Mouse (Mus musculus) gastrocnemius, postnatal 10 days (tissue): ENCODE measurements around the gene Tmem156. TPM values are rescaled to one million over a fixed set of nuclear protein-coding genes. Genes with fewer than 3 reads are reported as not detected.

ENCODE experiments used
- DNase-seq: peaks from one replicate; pipeline ENCODE4 v3.0.0; 2021; ENCODE audit warnings: mixed read lengths
- total RNA-seq, 2 experiments: library from RNA; stranded (reverse); gene quantifications; 2 replicates each; pipeline ENCODE4 v1.2.3; 2021

Gene Tmem156
- total RNA-seq, 2 experiments from 2014 or later = 0.23 TPM; not detected in 1

DNA sequence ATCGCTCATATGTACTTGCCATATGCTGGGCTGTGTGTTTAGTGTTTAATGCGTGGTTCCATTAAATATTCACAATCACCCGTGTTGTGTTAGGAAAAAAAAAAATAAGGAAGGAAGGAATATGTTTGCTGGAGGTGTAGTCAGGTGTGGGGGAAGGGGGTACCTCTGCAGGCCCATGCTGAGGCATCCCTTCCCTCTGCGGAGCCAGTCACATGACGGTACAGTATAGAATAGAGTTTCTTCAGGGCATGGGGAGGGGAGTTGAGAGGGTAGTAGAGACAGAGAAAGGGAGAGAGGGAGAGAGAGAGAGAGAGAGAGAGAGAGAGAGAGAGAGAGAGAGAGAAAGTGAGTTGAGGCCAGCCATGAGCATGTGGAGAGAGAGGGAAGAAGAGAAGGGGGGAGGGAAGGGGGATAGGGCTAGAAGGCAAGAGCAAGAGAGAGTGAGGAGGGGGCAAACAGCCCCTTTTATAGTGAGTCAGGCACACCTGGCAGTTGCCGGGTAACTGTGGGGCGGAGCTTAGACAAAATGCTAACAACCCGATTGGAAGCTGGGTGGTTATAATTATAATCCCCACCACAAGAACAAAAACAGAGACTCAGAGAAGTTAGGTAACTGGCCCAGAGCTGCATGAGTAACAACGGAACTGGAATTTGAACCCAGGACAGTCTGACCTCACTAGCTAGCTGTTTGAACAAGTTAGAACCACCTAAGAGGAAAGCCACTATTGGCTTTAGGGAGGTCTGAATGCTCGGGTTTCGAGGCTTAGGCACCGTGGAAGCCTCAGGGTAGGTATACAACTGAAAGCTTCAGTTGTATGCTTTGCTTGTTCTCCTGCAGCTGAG, 45.3 kb downstream of the Tmem156 start:
- DNase-seq = no peak

DNA sequence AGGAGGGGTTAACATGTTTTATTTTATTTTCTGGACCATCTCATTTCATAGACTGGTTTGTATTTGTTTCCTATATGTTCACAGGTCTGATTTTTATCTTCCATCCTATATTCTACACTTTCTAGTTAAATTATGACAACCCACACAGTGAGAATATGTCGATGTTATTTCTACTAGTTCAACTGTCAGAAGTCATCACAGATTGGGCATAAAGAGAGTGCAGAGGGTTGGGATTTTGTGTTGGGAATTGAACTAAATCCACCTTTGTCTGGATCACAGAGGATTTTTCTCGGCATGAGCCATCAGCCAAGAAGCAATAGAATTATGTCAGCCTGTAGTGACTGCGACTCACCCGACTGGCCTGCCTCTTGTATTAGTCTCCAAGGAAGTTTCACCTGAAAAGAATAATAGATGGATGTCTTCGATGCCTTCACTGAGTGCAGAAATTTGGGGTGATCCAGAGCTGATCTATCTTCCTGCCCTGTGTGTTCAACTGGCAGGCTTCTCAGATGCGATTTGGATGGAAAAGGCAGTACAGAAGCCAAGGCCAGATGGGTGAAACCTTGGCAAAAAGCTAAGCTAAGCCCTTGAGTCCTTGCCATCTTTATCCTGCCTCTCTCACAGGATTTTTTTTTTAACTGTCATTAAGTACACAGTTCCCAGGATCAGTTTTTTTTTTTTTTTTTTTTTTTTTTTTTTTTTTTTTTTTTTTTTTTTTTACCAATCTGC, 46.1 kb downstream of the Tmem156 start:
- no peak for DNase-seq

- no peak for DNase-seq
Measured at GRCm38 (mm10) chr5:65043407-65043895, 48.5 kb downstream of the Tmem156 start.

DNA sequence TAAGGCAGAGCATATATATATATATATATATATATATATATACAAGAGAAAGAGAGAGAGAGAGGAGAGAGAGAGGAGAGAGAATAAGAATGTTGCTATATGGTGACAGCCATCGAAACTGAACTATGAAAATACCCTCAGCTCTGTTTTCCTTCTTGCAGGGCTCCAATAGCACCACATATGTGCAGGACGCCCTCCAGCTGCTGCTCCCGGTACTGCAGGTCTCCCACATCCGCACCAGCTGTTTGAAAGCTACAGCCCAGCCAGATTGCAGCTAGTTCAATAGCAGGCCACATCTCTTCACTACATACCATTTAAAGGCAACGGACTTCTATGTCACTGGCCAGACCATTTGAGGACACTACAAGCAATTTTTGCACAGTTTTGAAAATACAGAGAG, 51.5 kb downstream of the Tmem156 start:
- peak; percentile 32 for DNase-seq

GRCm38 (mm10) chr5:65038811-65039571, 52.9 kb downstream of the Tmem156 start:
- DNase-seq = peak; percentile 37

- DNase-seq = no peak
Measured at GRCm38 (mm10) chr5:65038305-65038704, 53.6 kb downstream of the Tmem156 start.

DNA sequence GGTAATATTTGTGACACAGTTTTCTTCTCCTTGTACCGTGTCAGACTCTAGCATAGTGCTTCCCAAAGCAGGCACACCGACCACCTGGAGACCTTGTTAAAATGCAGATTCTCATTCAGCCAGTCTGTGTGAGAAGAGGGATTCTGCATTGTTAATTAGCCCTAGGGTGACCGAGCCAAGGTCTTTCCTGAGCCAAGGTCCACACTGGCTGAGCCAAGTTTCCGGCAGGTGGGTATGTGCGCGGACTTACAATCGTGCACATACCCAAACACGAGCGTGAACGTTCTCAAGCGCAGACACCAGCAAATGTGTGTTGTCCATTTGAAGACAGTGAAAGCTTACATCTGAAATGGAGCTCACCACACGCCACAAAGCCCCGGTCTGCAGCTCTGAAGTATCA, 55.3 kb downstream of the Tmem156 start:
- no peak for DNase-seq

DNA sequence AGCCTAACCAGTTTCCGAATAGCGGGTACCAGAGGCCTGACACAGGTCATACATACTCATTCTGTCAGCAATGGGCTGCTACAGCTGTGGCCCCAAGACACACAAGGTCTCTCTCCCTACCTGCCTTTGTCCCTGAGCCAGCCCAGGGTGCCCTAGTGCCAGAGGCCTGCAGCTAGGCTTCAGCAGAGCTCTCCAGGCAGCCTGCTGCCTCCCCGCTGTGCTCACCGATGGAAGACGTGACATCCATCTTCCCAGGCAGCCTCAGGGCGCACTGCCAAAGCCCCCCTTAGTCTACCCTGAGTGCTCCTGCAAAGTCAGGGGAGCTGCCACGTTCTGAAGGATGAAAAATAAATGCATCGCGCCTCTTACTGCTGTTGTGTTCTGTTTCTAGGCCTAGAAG, 63.9 kb downstream of the Tmem156 start:
- DNase-seq = no peak

DNA sequence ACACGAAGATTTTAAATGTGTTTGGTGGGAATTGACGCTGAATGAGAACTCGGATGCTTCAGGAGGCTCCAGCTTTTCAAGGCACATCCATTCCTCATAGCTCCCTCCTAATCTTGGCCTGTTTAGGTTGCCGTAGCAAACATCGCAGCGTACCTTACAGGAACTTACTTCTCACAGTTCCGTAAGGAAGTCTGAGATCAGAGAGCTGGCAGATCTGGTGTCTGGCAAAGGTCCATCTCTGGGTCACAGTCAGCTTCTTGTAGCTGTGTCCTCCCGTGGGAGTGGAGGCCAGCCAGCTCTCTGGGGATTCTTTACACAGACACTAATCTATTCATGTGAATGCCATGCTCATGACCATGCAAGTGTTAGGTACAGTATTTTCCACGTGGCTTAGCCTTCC, 65.2 kb downstream of the Tmem156 start:
- DNase-seq = no peak

- no peak for DNase-seq
Measured at GRCm38 (mm10) chr5:65025916-65026315, 66.0 kb downstream of the Tmem156 start.

- no peak for DNase-seq
Measured at GRCm38 (mm10) chr5:65024641-65025040, 67.3 kb downstream of the Tmem156 start.

GRCm38 (mm10) chr5:65022006-65022405, 69.9 kb downstream of the Tmem156 start:
- DNase-seq = no peak

GRCm38 (mm10) chr5:65019823-65020222, 72.1 kb downstream of the Tmem156 start:
- DNase-seq = peak; percentile 22

GRCm38 (mm10) chr5:65019109-65019508, 72.8 kb downstream of the Tmem156 start:
- DNase-seq = no peak

DNA sequence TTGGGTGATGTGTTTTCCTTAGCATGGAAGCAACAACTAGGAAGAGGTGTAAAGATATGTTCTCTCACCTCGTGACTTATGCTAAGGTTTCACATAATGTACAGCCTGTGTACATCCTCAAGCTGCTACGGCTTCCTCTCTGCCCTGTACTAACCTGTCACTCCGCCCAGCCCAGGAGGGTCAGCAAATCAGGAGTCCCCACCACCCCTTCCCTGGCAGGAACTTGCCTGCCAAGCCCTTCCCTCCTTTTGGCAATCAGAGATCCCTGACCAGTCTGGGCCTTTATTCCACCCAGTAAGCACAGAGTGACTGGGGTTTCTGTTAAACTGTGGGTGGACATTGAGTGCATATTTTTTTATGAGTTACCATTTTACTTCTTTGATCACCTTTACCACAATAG, 76.4 kb downstream of the Tmem156 start:
- DNase-seq = no peak

GRCm38 (mm10) chr5:65011901-65012573, 79.9 kb downstream of the Tmem156 start:
- DNase-seq = no peak

- DNase-seq = no peak
Measured at GRCm38 (mm10) chr5:65006011-65006491, 85.9 kb downstream of the Tmem156 start.

GRCm38 (mm10) chr5:65005251-65005650, 86.7 kb downstream of the Tmem156 start:
- DNase-seq = no peak
